Mouse (Mus musculus): ENCODE measurements around the gene Stab1.

Gene Stab1

GRCm38 (mm10) chr14:31168425-31168824 lies at the start of gene Stab1:
TSS of gene Stab1 (minus strand) at chr14:31168641.
- DNase-seq (ENCODE audit: low spot score in 2 of 2), result no peak

- no peak for DNase-seq (ENCODE audit: low spot score in 2 of 2)
Observed at GRCm38 (mm10) chr14:31217666-31218065, 49.2 kb upstream of the Stab1 start, which contains the start of gene Sema3g. TSS of gene Sema3g (plus strand) at chr14:31217860.

- no peak for DNase-seq (ENCODE audit: low spot score in 2 of 2)
Observed at GRCm38 (mm10) chr14:31216846-31217245, 48.4 kb upstream of the Stab1 start, which contains the start of gene Nisch. TSS of gene Nisch (minus strand) at chr14:31216946.

GRCm38 (mm10) chr14:31215157-31216002 lies 46.9 kb upstream of the Stab1 start:
- no peak for DNase-seq (ENCODE audit: low spot score in 2 of 2)

- no peak for DNase-seq (ENCODE audit: low spot score in 2 of 2)
Observed at GRCm38 (mm10) chr14:31214684-31215083, 46.2 kb upstream of the Stab1 start.

- no peak for DNase-seq (ENCODE audit: low spot score in 2 of 2)
Observed at GRCm38 (mm10) chr14:31213868-31214267, 45.4 kb upstream of the Stab1 start.

GRCm38 (mm10) chr14:31212499-31212898 lies 44.1 kb upstream of the Stab1 start:
- no peak for DNase-seq (ENCODE audit: low spot score in 2 of 2)

GRCm38 (mm10) chr14:31211854-31212253 lies 43.4 kb upstream of the Stab1 start:
- no peak for DNase-seq (ENCODE audit: low spot score in 2 of 2)

- DNase-seq (ENCODE audit: low spot score in 2 of 2), result no peak
Observed at GRCm38 (mm10) chr14:31209133-31209557, 40.7 kb upstream of the Stab1 start.

GRCm38 (mm10) chr14:31208084-31208483 lies 39.6 kb upstream of the Stab1 start, which contains the start of gene Tnnc1:
TSS of gene Tnnc1 (plus strand) at chr14:31208312.
- DNase-seq (ENCODE audit: low spot score in 2 of 2), result no peak

- no peak for DNase-seq (ENCODE audit: low spot score in 2 of 2)
Observed at GRCm38 (mm10) chr14:31207070-31207830, 38.8 kb upstream of the Stab1 start.

GRCm38 (mm10) chr14:31206472-31206981 lies 38.1 kb upstream of the Stab1 start:
- peak; percentile 92 to 94 for DNase-seq (ENCODE audit: low spot score in 2 of 2)

- no peak for DNase-seq (ENCODE audit: low spot score in 2 of 2)
Observed at GRCm38 (mm10) chr14:31205562-31206467, 37.4 kb upstream of the Stab1 start.

- no peak for DNase-seq (ENCODE audit: low spot score in 2 of 2)
Observed at GRCm38 (mm10) chr14:31205244-31205561, 36.8 kb upstream of the Stab1 start.

- no peak for DNase-seq (ENCODE audit: low spot score in 2 of 2)
Observed at GRCm38 (mm10) chr14:31204844-31205243, 36.4 kb upstream of the Stab1 start.

- DNase-seq (ENCODE audit: low spot score in 2 of 2), result no peak
Observed at GRCm38 (mm10) chr14:31200038-31200437, 31.6 kb upstream of the Stab1 start.

GRCm38 (mm10) chr14:31199599-31199998 lies 31.2 kb upstream of the Stab1 start:
- DNase-seq (ENCODE audit: low spot score in 2 of 2), result no peak

- peak; percentile 53 to 65 for DNase-seq (ENCODE audit: low spot score in 2 of 2)
Observed at GRCm38 (mm10) chr14:31197547-31198516, 29.4 kb upstream of the Stab1 start.

GRCm38 (mm10) chr14:31195968-31196367 lies 27.5 kb upstream of the Stab1 start:
- DNase-seq (ENCODE audit: low spot score in 2 of 2), result no peak

GRCm38 (mm10) chr14:31195521-31195920 lies 27.1 kb upstream of the Stab1 start:
- DNase-seq (ENCODE audit: low spot score in 2 of 2), result no peak

Measured in right cerebral cortex, postnatal 36 days (tissue).